Mouse (Mus musculus) lung, adult 2 months (tissue): Measurements from ENCODE around the gene Ccrl2.

Source experiments
- CTCF ChIP-seq: fragments of 200-500 bp; IDR thresholded peaks from 2 replicates; pipeline ENCODE4 v1.5.1; 2011; ENCODE audit warnings: mild to moderate bottlenecking, low read length, control low read depth; ENCODE audit not compliant: insufficient read depth
- POLR2A ChIP-seq: fragments of 200-500 bp; IDR thresholded peaks from 2 replicates; pipeline ENCODE4 v1.6.1; 2011; ENCODE audit warnings: low read depth, mild to moderate bottlenecking, control low read depth, low read length, borderline replicate concordance; ENCODE audit errors: extremely low read depth

- TF ChIP-seq POLR2A (no peak), CTCF (no peak)
Measured at GRCm38 (mm10) chr9:111103893-111104292, 46.6 kb upstream of the Ccrl2 start.
